Mouse (Mus musculus): ENCODE data around the gene Tespa1.

DNA sequence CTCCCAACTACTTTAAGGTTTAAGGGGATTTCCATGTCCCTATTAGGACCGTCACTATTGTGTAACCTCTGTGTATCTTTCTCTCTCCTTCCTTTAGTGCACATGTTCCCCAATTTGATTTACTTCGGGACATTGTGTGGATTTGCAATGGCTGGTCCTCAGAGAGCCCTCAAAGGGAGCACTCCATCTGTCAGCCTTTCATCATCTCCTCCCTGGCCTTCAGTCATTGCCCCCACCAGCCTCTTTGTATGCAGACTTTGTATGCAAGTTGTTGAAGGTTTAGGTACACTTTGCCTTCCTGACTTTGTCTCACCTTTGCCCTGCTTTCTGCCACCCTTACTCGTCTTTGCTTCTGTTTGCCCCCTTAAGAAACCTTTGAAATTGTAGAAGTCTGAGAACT lies 34.7 kb upstream of the Tespa1 start:
- TF ChIP-seq CTCF (IDR thresholded peaks at IDR 0.05; ENCODE audit: low read depth) (no peak), EP300 (IDR thresholded peaks at IDR 0.05; ENCODE audit: low read depth) (no peak)
